Mouse (Mus musculus): ENCODE data around the gene Fam57b. TPM values are rescaled to one million over a fixed set of nuclear protein-coding genes. Genes with fewer than 3 reads are reported as not detected.

The Fam57b gene
- total RNA-seq, 4 experiments from 2014 or later: 57.3 to 67.6 (median 62.6) TPM

GRCm38 (mm10) chr7:126823940-126824339, 26.5 kb downstream of the Fam57b start:
- no peak for DNase-seq (ENCODE audit: low spot score in 2 of 2)

- DNase-seq (ENCODE audit: low spot score in 2 of 2): no peak
These were observed 27.9 kb downstream of the Fam57b start for GRCm38 (mm10) chr7:126825403-126825802.

- no peak for DNase-seq (ENCODE audit: low spot score in 2 of 2)
These were observed 28.5 kb downstream of the Fam57b start for GRCm38 (mm10) chr7:126825952-126826351.

GRCm38 (mm10) chr7:126831539-126831938, 34.1 kb downstream of the Fam57b start, which contains the start of gene 4930451I11Rik:
4930451I11Rik (minus strand) TSS chr7:126831639.
- DNase-seq (ENCODE audit: low spot score in 2 of 2): no peak

- peak; percentile 60 to 81 for DNase-seq (ENCODE audit: low spot score in 2 of 2)
These were observed 34.6 kb downstream of the Fam57b start for GRCm38 (mm10) chr7:126832036-126832598.

GRCm38 (mm10) chr7:126833294-126833693, 35.8 kb downstream of the Fam57b start:
- DNase-seq (ENCODE audit: low spot score in 2 of 2): no peak

GRCm38 (mm10) chr7:126843276-126843675, 45.8 kb downstream of the Fam57b start:
- no peak for DNase-seq (ENCODE audit: low spot score in 2 of 2)

GRCm38 (mm10) chr7:126845516-126845915, 48.0 kb downstream of the Fam57b start:
- no peak for DNase-seq (ENCODE audit: low spot score in 2 of 2)

- no peak for DNase-seq (ENCODE audit: low spot score in 2 of 2)
These were observed 49.6 kb downstream of the Fam57b start, which contains the start of gene Doc2a for GRCm38 (mm10) chr7:126847116-126847420. Doc2a (plus strand) TSS chr7:126847416.

- peak in 1 of 2 experiments; percentile 8 for DNase-seq (ENCODE audit: low spot score in 2 of 2)
These were observed 50.2 kb downstream of the Fam57b start for GRCm38 (mm10) chr7:126847421-126848398.

GRCm38 (mm10) chr7:126848794-126849193, 51.3 kb downstream of the Fam57b start:
- DNase-seq (ENCODE audit: low spot score in 2 of 2): peak in 1 of 2 experiments; percentile 49

GRCm38 (mm10) chr7:126850161-126850560, 52.7 kb downstream of the Fam57b start:
- DNase-seq (ENCODE audit: low spot score in 2 of 2): no peak

GRCm38 (mm10) chr7:126851192-126851591, 53.7 kb downstream of the Fam57b start:
- no peak for DNase-seq (ENCODE audit: low spot score in 2 of 2)

GRCm38 (mm10) chr7:126853454-126853853, 56.0 kb downstream of the Fam57b start:
- DNase-seq (ENCODE audit: low spot score in 2 of 2): no peak

- no peak for DNase-seq (ENCODE audit: low spot score in 2 of 2)
These were observed 58.2 kb downstream of the Fam57b start for GRCm38 (mm10) chr7:126855641-126856040.

GRCm38 (mm10) chr7:126856741-126857420, 59.4 kb downstream of the Fam57b start:
- no peak for DNase-seq (ENCODE audit: low spot score in 2 of 2)

GRCm38 (mm10) chr7:126860987-126861386, 63.5 kb downstream of the Fam57b start:
- no peak for DNase-seq (ENCODE audit: low spot score in 2 of 2)

GRCm38 (mm10) chr7:126861429-126862130, 64.1 kb downstream of the Fam57b start, which contains the start of gene Hirip3:
Hirip3 (plus strand) TSS chr7:126861972.
- peak; percentile 91 to 92 for DNase-seq (ENCODE audit: low spot score in 2 of 2)

- peak; percentile 91 to 95 for DNase-seq (ENCODE audit: low spot score in 2 of 2)
These were observed 64.8 kb downstream of the Fam57b start, which contains the start of gene Ino80e for GRCm38 (mm10) chr7:126862147-126862784. Ino80e (minus strand) TSS chr7:126862377.

GRCm38 (mm10) chr7:126863791-126864190, 66.3 kb downstream of the Fam57b start:
- DNase-seq (ENCODE audit: low spot score in 2 of 2): no peak

- DNase-seq (ENCODE audit: low spot score in 2 of 2): no peak
These were observed 70.1 kb downstream of the Fam57b start for GRCm38 (mm10) chr7:126867534-126867933.

All from layer of hippocampus, adult 8-10 months (tissue).